Mouse (Mus musculus) small intestine, adult 2 months (tissue): ENCODE data around the gene Dcps.

Experiments used
- CTCF ChIP-seq: fragments of 200-500 bp; IDR thresholded peaks from 2 replicates; pipeline ENCODE4 v1.5.1; 2012; ENCODE audit warnings: low read depth, mild to moderate bottlenecking, control low read depth, inconsistent platforms, low read length, moderate library complexity, mixed read lengths; ENCODE audit not compliant: insufficient replicate concordance, insufficient read length; ENCODE audit errors: extremely low read depth
- POLR2A ChIP-seq: fragments of 200-500 bp; IDR thresholded peaks from 2 replicates; pipeline ENCODE4 v1.6.1; 2012; ENCODE audit warnings: low read depth, mild to moderate bottlenecking, control low read depth, inconsistent platforms, low read length, moderate library complexity

GRCm38 (mm10) chr9:35110051-35110450 is 65.8 kb downstream of the Dcps start:
- no peak for TF ChIP-seq POLR2A
- no peak for TF ChIP-seq CTCF
